Mouse (Mus musculus): ENCODE measurements at regions not wholly inside any gene's neighbourhood (a gene's known extent, or its start where the extent isn't known, plus 50 kb on each side); places are given as distances from the start of the nearest gene placed in this dataset.

- no peaks in the 10 kb centered on the region for H3K36me3 ChIP-seq
- no peak overlapping the region for H3K4me3 ChIP-seq
- no peak overlapping the region for H3K27ac ChIP-seq
- H3K9ac ChIP-seq: no peak overlapping the region
- no peaks in the 10 kb centered on the region for H3K4me1 ChIP-seq
- no peaks in the 10 kb centered on the region for H3K9me3 ChIP-seq
- ATAC-seq (ENCODE audit: low FRiP score, low read depth): no peak
- H3K4me2 ChIP-seq (replicated peaks): no peak overlapping the region
- H3K27me3 ChIP-seq (replicated peaks): no peaks in the 10 kb centered on the region
These were observed 1396.2 kb downstream of the Mat2b start for GRCm38 (mm10) chr11:39298782-39299181.

GRCm38 (mm10) chr11:39255425-39255824, 1439.6 kb downstream of the Mat2b start:
- H3K9ac ChIP-seq: no peak overlapping the region
- no peaks in the 10 kb centered on the region for H3K27me3 ChIP-seq (replicated peaks)
- H3K9me3 ChIP-seq: no peaks in the 10 kb centered on the region
- no peak overlapping the region for H3K27ac ChIP-seq
- no peak overlapping the region for H3K4me3 ChIP-seq
- H3K4me2 ChIP-seq (replicated peaks): no peak overlapping the region
- WGBS: 66% methylated on average over 1 of the region's 1 CpGs
- H3K36me3 ChIP-seq: no peaks in the 10 kb centered on the region
- no peak for ATAC-seq (ENCODE audit: low FRiP score, low read depth)
- H3K4me1 ChIP-seq: no peaks in the 10 kb centered on the region

GRCm38 (mm10) chr11:39228335-39228734, 1466.7 kb downstream of the Mat2b start:
- 52% methylated on average over 6 of the region's 6 CpGs for WGBS
- Histone ChIP-seq H3K36me3 (no peaks in the 10 kb centered on the region), H3K9me3 (no peaks in the 10 kb centered on the region), H3K9ac (no peak overlapping the region), H3K4me1 (no peaks in the 10 kb centered on the region), H3K27me3 (replicated peaks) (no peaks in the 10 kb centered on the region), H3K27ac (no peak overlapping the region), H3K4me3 (no peak overlapping the region), H3K4me2 (replicated peaks) (no peak overlapping the region)
- peak; percentile 70; the same call in 1 of the 2 replicates for ATAC-seq (ENCODE audit: low FRiP score, low read depth)

- no peak overlapping the region for H3K9ac ChIP-seq
- no peak overlapping the region for H3K4me3 ChIP-seq
- WGBS: 71% methylated on average over 2 of the region's 2 CpGs
- no peaks in the 10 kb centered on the region for H3K27me3 ChIP-seq (replicated peaks)
- no peaks in the 10 kb centered on the region for H3K9me3 ChIP-seq
- H3K4me2 ChIP-seq (replicated peaks): no peak overlapping the region
- no peaks in the 10 kb centered on the region for H3K4me1 ChIP-seq
- no peaks in the 10 kb centered on the region for H3K36me3 ChIP-seq
- H3K27ac ChIP-seq: no peak overlapping the region
- ATAC-seq (ENCODE audit: low FRiP score, low read depth): no peak
These were observed 1470.3 kb downstream of the Mat2b start for GRCm38 (mm10) chr11:39224696-39225095.

- Histone ChIP-seq H3K27ac (no peak overlapping the region), H3K4me3 (no peak overlapping the region), H3K36me3 (no peaks in the 10 kb centered on the region), H3K27me3 (replicated peaks) (no peaks in the 10 kb centered on the region), H3K4me1 (no peaks in the 10 kb centered on the region), H3K9ac (no peak overlapping the region), H3K4me2 (replicated peaks) (no peak overlapping the region), H3K9me3 (no peaks in the 10 kb centered on the region)
- 67% methylated on average over 2 of the region's 2 CpGs for WGBS
- ATAC-seq (ENCODE audit: low FRiP score, low read depth): no peak
These were observed 1471.6 kb downstream of the Mat2b start for GRCm38 (mm10) chr11:39223397-39223796.
